Mouse (Mus musculus) liver, adult 2 months (tissue): ENCODE measurements around the gene Acy3.

Experiments
- CTCF ChIP-seq: fragments of 200-500 bp; IDR thresholded peaks from 2 replicates; pipeline ENCODE4 v1.5.1; 2011; ENCODE audit warnings: low read depth, low read length, control low read depth
- POLR2A ChIP-seq: fragments of 200-500 bp; IDR thresholded peaks from 2 replicates; pipeline ENCODE4 v1.6.1; 2011; ENCODE audit warnings: low read length, control low read depth; ENCODE audit not compliant: insufficient read depth; ENCODE audit errors: extremely low read depth

GRCm38 (mm10) chr19:3996106-3996505 is 9.7 kb downstream of the Acy3 start:
- no peak for TF ChIP-seq CTCF
- TF ChIP-seq POLR2A: no peak
